Mouse (Mus musculus): ENCODE measurements around the gene Enox1.

- TF ChIP-seq POLR2A (IDR thresholded peaks at IDR 0.05; ENCODE audit: insufficient read depth, low read depth, low read length) (no peak), EP300 (IDR thresholded peaks at IDR 0.05; ENCODE audit: insufficient read depth, low read depth, low read length) (no peak)
These were observed 15.0 kb upstream of the Enox1 start for GRCm38 (mm10) chr14:77141324-77142282.
